Mouse (Mus musculus): ENCODE results near the gene Lingo2. TPM values are rescaled to one million over a fixed set of nuclear protein-coding genes. Genes with fewer than 3 reads are reported as not detected.

Lingo2 gene
- polyA plus RNA-seq, 1 experiment from 2014 or later: 2.6 TPM

GRCm38 (mm10) chr4:35951894-35952293 lies 999.7 kb downstream of the Lingo2 start:
- no peaks in the 10 kb centered on the region for H3K4me1 ChIP-seq (ENCODE audit: control insufficient read depth, insufficient read depth, low read length)
- H3K4me3 ChIP-seq (ENCODE audit: low read depth, low read length): no peak overlapping the region
- no peak overlapping the region for H3K9ac ChIP-seq (replicated peaks; ENCODE audit: low read length)
- DNase-seq (ENCODE audit: low spot score): no peak
- H3K36me3 ChIP-seq (replicated peaks; ENCODE audit: control insufficient read depth, insufficient read depth, low read depth, low read length): no peaks in the 10 kb centered on the region
- no peaks in the 10 kb centered on the region for H3K9me3 ChIP-seq (replicated peaks; ENCODE audit: control insufficient read depth, low read length)
- no peak overlapping the region for H3K4me2 ChIP-seq (ENCODE audit: low read depth, low read length)
- ATAC-seq (replicated peaks; ENCODE audit: insufficient number of reproducible peaks, low FRiP score, low TSS enrichment, low read depth): no peak
- H3K27ac ChIP-seq (replicated peaks; ENCODE audit: low read depth, low read length): no peak overlapping the region
- no peaks in the 10 kb centered on the region for H3K27me3 ChIP-seq (ENCODE audit: control insufficient read depth, insufficient read depth, low read length)

- H3K4me1 ChIP-seq (ENCODE audit: control insufficient read depth, insufficient read depth, low read length): no peaks in the 10 kb centered on the region
- H3K9me3 ChIP-seq (replicated peaks; ENCODE audit: control insufficient read depth, low read length): no peaks in the 10 kb centered on the region
- no peak overlapping the region for H3K4me3 ChIP-seq (ENCODE audit: low read depth, low read length)
- H3K27ac ChIP-seq (replicated peaks; ENCODE audit: low read depth, low read length): no peak overlapping the region
- H3K4me2 ChIP-seq (ENCODE audit: low read depth, low read length): no peak overlapping the region
- no peak overlapping the region for H3K9ac ChIP-seq (replicated peaks; ENCODE audit: low read length)
- H3K27me3 ChIP-seq (ENCODE audit: control insufficient read depth, insufficient read depth, low read length): no peaks in the 10 kb centered on the region
- no peak for DNase-seq (ENCODE audit: low spot score)
- H3K36me3 ChIP-seq (replicated peaks; ENCODE audit: control insufficient read depth, insufficient read depth, low read depth, low read length): no peaks in the 10 kb centered on the region
- 85% methylated on average over 3 of the region's 3 CpGs for WGBS
- no peak for ATAC-seq (replicated peaks; ENCODE audit: insufficient number of reproducible peaks, low FRiP score, low TSS enrichment, low read depth)
These were observed 1000.3 kb downstream of the Lingo2 start for GRCm38 (mm10) chr4:35951251-35951650.

GRCm38 (mm10) chr4:35934056-35934661 lies 1017.4 kb downstream of the Lingo2 start:
- DNase-seq (ENCODE audit: low spot score) (peak; percentile 1), ATAC-seq (replicated peaks; ENCODE audit: insufficient number of reproducible peaks, low FRiP score, low TSS enrichment, low read depth) (no peak)
- Histone ChIP-seq H3K27ac (replicated peaks; ENCODE audit: low read depth, low read length) (no peak overlapping the region), H3K4me3 (ENCODE audit: low read depth, low read length) (no peak overlapping the region), H3K4me1 (ENCODE audit: control insufficient read depth, insufficient read depth, low read length) (no peaks in the 10 kb centered on the region), H3K9ac (replicated peaks; ENCODE audit: low read length) (no peak overlapping the region), H3K27me3 (ENCODE audit: control insufficient read depth, insufficient read depth, low read length) (no peaks in the 10 kb centered on the region), H3K4me2 (ENCODE audit: low read depth, low read length) (no peak overlapping the region), H3K36me3 (replicated peaks; ENCODE audit: control insufficient read depth, insufficient read depth, low read depth, low read length) (no peaks in the 10 kb centered on the region), H3K9me3 (replicated peaks; ENCODE audit: control insufficient read depth, low read length) (no peaks in the 10 kb centered on the region)
- 70% methylated on average over 4 of the region's 4 CpGs for WGBS

- no peak overlapping the region for H3K4me2 ChIP-seq (ENCODE audit: low read depth, low read length)
- no peaks in the 10 kb centered on the region for H3K36me3 ChIP-seq (replicated peaks; ENCODE audit: control insufficient read depth, insufficient read depth, low read depth, low read length)
- ATAC-seq (replicated peaks; ENCODE audit: insufficient number of reproducible peaks, low FRiP score, low TSS enrichment, low read depth): no peak
- no peaks in the 10 kb centered on the region for H3K9me3 ChIP-seq (replicated peaks; ENCODE audit: control insufficient read depth, low read length)
- H3K27me3 ChIP-seq (ENCODE audit: control insufficient read depth, insufficient read depth, low read length): no peaks in the 10 kb centered on the region
- no peak for DNase-seq (ENCODE audit: low spot score)
- WGBS: 77% methylated on average over 2 of the region's 2 CpGs
- no peak overlapping the region for H3K27ac ChIP-seq (replicated peaks; ENCODE audit: low read depth, low read length)
- no peak overlapping the region for H3K4me3 ChIP-seq (ENCODE audit: low read depth, low read length)
- no peak overlapping the region for H3K9ac ChIP-seq (replicated peaks; ENCODE audit: low read length)
- no peaks in the 10 kb centered on the region for H3K4me1 ChIP-seq (ENCODE audit: control insufficient read depth, insufficient read depth, low read length)
These were observed 1023.8 kb downstream of the Lingo2 start for GRCm38 (mm10) chr4:35927722-35928121.

- Histone ChIP-seq H3K36me3 (replicated peaks; ENCODE audit: control insufficient read depth, insufficient read depth, low read depth, low read length) (no peaks in the 10 kb centered on the region), H3K27ac (replicated peaks; ENCODE audit: low read depth, low read length) (no peak overlapping the region), H3K9ac (replicated peaks; ENCODE audit: low read length) (no peak overlapping the region), H3K27me3 (ENCODE audit: control insufficient read depth, insufficient read depth, low read length) (no peaks in the 10 kb centered on the region), H3K9me3 (replicated peaks; ENCODE audit: control insufficient read depth, low read length) (no peaks in the 10 kb centered on the region), H3K4me1 (ENCODE audit: control insufficient read depth, insufficient read depth, low read length) (no peaks in the 10 kb centered on the region), H3K4me3 (ENCODE audit: low read depth, low read length) (no peak overlapping the region), H3K4me2 (ENCODE audit: low read depth, low read length) (no peak overlapping the region)
- 72% methylated on average over 3 of the region's 3 CpGs for WGBS
- ATAC-seq (replicated peaks; ENCODE audit: insufficient number of reproducible peaks, low FRiP score, low TSS enrichment, low read depth) (no peak), DNase-seq (ENCODE audit: low spot score) (no peak)
These were observed 1034.1 kb downstream of the Lingo2 start for GRCm38 (mm10) chr4:35917453-35917852.

GRCm38 (mm10) chr4:35897769-35898564 lies 1053.6 kb downstream of the Lingo2 start:
- no peaks in the 10 kb centered on the region for H3K9me3 ChIP-seq (replicated peaks; ENCODE audit: control insufficient read depth, low read length)
- H3K4me1 ChIP-seq (ENCODE audit: control insufficient read depth, insufficient read depth, low read length): no peaks in the 10 kb centered on the region
- ATAC-seq (replicated peaks; ENCODE audit: insufficient number of reproducible peaks, low FRiP score, low TSS enrichment, low read depth) (no peak), DNase-seq (ENCODE audit: low spot score) (no peak)
- no peaks in the 10 kb centered on the region for H3K27me3 ChIP-seq (ENCODE audit: control insufficient read depth, insufficient read depth, low read length)
- H3K4me2 ChIP-seq (ENCODE audit: low read depth, low read length): no peak overlapping the region
- no peaks in the 10 kb centered on the region for H3K36me3 ChIP-seq (replicated peaks; ENCODE audit: control insufficient read depth, insufficient read depth, low read depth, low read length)
- H3K4me3 ChIP-seq (ENCODE audit: low read depth, low read length): no peak overlapping the region
- no peak overlapping the region for H3K27ac ChIP-seq (replicated peaks; ENCODE audit: low read depth, low read length)
- H3K9ac ChIP-seq (replicated peaks; ENCODE audit: low read length): no peak overlapping the region
- 61% methylated on average over 1 of the region's 1 CpGs for WGBS

GRCm38 (mm10) chr4:35885591-35886542 lies 1065.7 kb downstream of the Lingo2 start:
- no peak overlapping the region for H3K9ac ChIP-seq (replicated peaks; ENCODE audit: low read length)
- 62% methylated on average over 5 of the region's 5 CpGs for WGBS
- no peak overlapping the region for H3K4me2 ChIP-seq (ENCODE audit: low read depth, low read length)
- no peak overlapping the region for H3K4me3 ChIP-seq (ENCODE audit: low read depth, low read length)
- H3K36me3 ChIP-seq (replicated peaks; ENCODE audit: control insufficient read depth, insufficient read depth, low read depth, low read length): no peaks in the 10 kb centered on the region
- no peaks in the 10 kb centered on the region for H3K27me3 ChIP-seq (ENCODE audit: control insufficient read depth, insufficient read depth, low read length)
- no peak overlapping the region for H3K27ac ChIP-seq (replicated peaks; ENCODE audit: low read depth, low read length)
- H3K4me1 ChIP-seq (ENCODE audit: control insufficient read depth, insufficient read depth, low read length): no peaks in the 10 kb centered on the region
- ATAC-seq (replicated peaks; ENCODE audit: insufficient number of reproducible peaks, low FRiP score, low TSS enrichment, low read depth) (no peak), DNase-seq (ENCODE audit: low spot score) (peak; percentile 52)
- H3K9me3 ChIP-seq (replicated peaks; ENCODE audit: control insufficient read depth, low read length): no peaks in the 10 kb centered on the region
